Mouse (Mus musculus) erythroblast, adult 5-6 weeks (primary cell): Measurements from ENCODE around the gene Krt33b. TPM values are rescaled to one million over a fixed set of nuclear protein-coding genes. Genes with fewer than 3 reads are reported as not detected.

Experiments
- ATAC-seq: replicated peaks from 2 replicates; pipeline ENCODE4 v1.8.0; 2016; ENCODE audit warnings: moderate number of reproducible peaks, mild to moderate bottlenecking, moderate TSS enrichment, inconsistent platforms; ENCODE audit not compliant: poor library complexity, low FRiP score, severe bottlenecking
- total RNA-seq, 2 experiments: library from RNA; stranded (forward) in 1 of 2; stranded (reverse) in 1 of 2; fragments of 150-400 nt in 1 of 2; fragments of 200-764, 138-1000 nt in 1 of 2; gene quantifications; 2 replicates each; pipeline versions ENCODE4 v1.2.3 to v1.2.4; 2015 to 2017; ENCODE audit warnings: low replicate concordance in 2 of 2

The Krt33b gene
- total RNA-seq (2015; ENCODE audit: low replicate concordance) (not detected in 2 replicates), total RNA-seq (2017; ENCODE audit: low replicate concordance) (not detected in 2 replicates)

DNA sequence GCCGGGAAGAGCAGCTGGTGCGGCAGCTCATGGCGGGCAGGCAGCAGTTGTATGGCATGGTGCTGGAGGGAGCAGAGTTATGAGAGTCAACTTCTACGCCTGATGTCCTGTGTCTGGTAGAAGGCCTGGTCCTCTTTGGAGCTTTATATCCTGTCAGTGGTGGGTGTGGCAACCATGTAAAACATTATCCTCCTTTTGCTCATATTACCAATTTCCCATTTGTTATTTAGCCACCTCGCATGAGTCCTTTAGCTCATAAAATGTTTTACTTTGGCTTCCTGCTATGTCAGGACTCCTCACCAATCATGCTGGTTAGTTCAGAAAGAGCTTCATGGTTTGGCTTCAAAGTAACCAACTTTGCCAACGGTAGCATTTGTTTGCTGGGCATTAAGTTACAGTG is at the start of gene Krt33b:
Krt33b (minus strand) TSS at position 101 of the 400 bp plus-strand sequence.
- ATAC-seq, result no peak

DNA sequence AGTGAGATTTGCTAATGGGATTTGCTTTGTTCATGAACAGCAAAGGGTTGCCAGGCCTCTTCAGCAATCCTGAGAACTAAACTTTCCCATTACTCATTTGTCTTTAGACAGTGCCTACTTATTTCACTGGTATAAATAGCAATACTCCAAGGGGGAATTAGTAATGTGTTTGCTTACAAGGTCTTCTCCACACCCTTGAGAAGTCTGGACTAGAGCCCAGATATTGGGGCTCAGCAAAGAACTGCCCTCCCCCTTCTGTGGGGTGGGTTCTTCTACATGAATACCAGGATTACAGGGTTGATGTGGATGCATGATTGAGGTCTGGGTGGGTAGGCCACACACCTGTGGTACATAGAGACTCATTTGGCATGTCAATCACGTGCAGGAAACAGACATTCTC is 44.2 kb upstream of the Krt33b start:
- no peak for ATAC-seq

DNA sequence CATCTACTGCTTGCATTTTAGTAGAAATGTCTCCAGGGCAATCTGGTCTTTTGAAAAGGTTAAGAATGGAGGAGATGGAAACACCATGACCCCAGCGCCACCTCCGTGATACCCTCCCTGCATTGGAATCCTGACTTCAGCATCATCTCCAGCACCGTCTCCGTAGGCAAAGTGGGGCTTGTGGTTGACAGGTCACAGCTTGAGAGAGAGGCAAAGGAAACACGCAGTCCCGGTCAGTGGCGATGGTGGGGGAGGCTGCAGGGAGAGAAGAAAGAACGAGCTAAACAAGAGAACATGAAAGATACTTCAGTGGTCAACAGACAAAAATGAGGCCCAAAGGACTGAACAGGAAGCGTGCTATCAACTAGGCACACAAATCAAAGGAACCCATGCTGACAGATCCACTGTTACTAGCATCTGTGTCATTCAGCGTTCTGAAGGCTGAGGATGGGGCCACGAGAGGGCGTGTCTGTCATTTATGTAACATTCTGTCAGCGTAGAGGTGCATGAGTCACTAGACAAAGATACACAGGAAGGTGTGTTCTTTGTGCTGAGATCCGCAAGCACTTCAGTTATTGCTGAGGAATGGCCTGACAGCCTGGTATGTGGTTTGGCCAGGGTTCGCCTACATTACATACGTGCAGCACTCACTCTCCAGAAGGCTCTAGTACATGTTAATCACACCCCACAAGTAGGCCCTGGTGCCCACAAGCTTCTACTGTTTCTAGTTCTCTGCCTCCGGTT is 37.8 kb upstream of the Krt33b start:
- ATAC-seq, result no peak

DNA sequence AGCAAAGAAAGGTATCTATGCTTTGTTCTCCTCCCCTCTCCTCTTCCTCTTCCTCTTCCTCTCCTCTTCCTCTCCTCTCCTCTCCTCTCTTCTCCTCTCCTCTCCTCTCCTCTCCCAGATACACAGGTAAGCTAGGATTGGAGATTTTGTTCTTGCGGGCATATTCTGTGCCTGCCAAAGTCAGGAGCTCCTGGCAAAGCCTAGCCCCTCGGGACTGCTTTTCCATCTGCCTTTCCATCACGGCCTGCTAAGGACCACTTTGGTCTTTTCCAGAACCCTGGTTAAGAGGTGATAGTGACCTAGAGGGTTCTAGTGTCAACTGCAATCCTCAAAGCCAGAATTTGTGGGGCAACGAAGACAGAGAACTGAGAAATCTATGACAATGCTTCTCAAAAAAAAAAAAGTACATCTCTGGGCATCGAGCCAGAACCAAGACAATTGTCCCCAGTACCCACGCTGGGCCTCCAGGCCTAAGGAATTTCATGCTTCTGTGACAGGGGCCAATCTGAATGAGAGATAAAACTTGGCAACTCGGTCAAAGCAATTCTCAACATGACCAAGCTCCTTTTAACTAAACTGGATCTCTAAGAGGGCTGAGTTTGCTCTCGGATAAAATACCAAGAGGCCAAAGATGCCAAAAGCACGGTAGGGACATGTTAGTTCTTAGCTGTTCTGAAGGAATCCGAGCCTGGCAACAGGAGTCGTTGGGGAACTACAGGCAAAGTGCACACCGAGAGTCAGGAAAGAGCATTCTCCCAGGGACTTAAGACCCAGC is 36.8 kb upstream of the Krt33b start:
- no peak for ATAC-seq

DNA sequence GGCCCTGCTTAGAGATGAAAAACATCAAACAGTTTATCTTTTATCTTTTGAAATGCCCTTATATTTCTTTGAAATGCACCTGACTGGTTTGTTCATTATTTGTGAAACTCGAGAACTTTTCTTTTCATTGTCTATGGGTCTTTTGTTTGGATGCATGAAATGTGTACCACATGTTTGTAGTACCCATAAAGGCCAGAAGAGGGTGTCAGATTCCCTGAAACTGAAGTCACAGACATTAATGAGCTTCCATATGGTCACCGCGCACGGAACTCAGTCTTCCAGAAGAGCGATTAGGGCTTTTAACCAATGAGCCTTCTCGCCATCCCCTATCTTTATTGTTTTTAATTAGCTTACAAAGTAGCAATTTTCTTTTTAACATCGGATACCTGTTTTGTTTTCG is 29.2 kb upstream of the Krt33b start:
- no peak for ATAC-seq

DNA sequence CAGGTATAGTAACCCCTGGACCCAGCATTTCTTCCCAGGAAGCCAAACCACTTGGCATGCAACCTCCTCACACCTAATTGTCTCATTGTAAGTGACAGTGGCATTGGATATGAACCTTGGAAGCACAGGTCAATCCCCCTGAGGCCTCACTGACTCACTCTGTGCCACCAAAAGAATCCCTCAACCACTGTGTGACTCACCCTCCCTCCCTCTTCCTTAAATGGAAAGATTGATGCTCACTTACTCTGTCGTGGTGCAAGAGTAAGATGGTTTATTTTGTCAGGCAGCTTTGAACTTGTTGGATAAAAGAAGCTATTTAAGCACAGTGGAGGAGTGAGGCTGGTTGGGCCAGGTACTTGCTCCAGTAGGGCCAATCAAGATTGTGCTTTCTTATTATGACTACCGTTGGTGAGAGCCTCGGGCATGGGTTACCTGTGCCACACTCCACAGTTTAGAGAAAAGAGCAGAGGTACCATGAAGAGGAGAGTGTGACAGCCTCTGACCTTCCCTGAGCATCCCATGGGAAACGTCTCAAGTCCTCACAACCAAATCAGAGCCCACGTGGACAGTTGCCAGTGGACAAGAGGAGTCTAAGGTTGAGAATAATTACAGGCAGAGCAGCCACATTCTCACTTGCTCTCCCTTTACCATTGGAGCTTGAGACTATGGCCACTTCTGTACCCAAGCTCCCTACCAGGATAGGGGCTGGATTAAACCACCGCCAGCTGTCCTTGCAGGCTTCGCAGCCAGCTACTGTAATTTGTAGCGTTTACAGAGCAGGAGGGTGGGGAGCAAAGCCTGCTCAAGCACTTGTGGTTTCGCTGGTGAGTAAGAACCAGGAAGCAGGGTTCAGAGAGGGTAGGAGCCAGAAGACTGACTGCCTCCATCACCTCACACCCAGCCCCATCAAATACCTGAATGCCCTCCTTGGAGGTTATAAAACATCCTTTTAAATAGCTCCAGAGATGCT is 26.3 kb upstream of the Krt33b start:
- no peak for ATAC-seq

DNA sequence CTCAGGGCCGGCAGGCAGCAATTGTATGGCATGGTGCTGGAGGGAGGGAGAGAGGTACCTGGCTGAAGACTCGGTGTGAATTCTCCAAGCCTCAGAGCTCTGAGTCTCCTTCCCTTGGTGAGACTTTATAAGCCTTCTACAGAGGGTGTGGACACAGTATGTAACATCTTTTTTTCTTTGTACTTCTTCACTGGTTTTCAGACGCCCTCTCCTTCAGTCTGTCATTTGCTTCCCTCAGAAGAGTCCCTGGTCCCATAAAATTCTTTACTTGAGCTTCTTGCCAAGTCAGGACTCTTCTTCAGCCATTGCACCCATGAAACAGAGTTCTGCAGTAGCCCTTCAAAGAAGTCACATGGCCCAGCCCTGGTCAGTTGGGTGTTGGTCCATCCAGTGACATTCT is 20.8 kb upstream of the Krt33b start, which contains the start of gene Krt31:
Krt31 (minus strand) TSS at position 101 of the 400 bp plus-strand sequence.
- ATAC-seq, result no peak

DNA sequence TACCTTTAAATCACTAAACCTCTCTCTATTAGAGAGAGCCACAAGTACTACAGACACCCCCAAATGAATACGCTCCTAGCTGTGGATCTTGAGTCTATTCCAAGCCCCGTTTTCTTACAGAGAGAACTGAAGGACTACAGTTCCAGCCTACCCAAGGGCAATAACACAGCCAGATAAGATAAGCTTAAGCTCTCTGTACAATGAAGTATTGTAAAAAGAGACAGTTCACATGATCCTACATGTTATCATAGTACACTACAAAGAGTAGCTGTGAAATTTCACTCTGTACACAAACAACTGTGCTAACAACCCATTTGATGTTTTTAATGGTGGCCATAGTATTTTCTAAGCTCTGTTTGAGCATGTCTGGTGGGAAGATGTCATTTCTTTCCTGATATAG is 17.5 kb upstream of the Krt33b start:
- ATAC-seq, result no peak

DNA sequence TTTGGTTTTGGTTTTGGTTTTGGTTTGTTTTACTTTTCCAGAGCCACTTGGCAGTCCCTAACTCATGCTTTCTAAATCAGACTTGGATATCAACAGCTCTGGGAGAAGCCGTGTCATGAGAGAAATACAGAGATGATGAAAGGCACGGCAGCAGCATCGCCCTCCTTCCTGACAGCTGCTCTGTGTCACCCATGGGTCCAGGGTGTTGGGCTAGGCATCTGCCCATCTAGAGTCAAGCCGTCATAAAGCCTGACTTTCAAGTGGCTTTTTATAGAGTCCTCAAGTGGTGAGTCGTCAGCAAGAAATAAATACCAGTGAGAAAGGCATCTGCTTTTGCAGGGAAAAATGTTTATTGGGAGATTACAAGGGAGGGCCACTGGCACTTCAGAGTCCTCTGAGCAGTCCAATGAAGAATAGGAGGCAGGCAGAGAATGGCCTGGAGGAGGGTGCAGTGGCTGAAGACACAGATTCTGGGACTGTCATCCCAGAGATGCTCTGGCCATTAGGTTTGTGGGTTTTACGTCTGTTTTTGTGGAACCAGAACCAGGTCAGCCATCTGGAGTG is 16.7 kb upstream of the Krt33b start:
- no peak for ATAC-seq

DNA sequence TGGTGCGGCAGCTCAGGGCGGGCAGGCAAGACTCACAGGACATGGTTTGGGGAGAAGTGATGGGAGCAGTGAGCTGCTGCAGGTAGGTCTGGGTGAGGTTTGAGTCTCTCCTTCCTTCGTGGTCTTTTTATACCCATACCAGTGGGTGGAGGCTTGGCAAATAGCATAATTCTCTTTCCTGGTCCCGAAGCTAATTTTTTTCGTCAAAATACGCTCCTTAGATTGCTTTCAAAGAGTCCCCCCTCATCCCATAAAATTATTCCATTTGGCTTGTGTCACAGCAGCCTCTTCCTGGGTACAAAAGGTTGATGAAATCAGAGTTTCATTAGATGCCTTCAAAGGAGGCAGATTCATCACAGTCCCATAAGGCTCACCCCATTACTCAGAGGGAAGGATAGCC is 11.8 kb upstream of the Krt33b start, which contains the start of gene Krt34:
Krt34 (minus strand) TSS at position 101 of the 400 bp plus-strand sequence.
- ATAC-seq, result no peak

DNA sequence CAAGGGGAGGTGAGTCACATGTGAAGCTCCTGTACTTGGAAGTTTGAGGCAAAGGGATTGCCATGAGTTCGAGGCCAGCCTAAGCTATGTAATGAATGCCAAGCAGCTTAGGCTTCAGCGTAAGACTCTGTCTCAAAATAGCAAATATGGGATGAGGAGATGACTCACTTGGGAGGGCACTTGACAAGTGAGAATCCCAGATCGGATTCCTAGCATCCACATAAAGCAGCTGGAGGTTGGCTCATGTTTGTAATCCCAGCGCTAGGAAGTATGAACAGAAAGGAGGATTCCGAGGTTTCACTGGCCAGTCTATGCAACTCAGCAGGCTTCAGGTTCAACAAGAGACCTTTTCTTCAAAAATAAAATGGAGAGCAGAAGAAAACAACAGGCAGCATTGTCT is 8.2 kb downstream of the Krt33b start:
- ATAC-seq, result no peak

DNA sequence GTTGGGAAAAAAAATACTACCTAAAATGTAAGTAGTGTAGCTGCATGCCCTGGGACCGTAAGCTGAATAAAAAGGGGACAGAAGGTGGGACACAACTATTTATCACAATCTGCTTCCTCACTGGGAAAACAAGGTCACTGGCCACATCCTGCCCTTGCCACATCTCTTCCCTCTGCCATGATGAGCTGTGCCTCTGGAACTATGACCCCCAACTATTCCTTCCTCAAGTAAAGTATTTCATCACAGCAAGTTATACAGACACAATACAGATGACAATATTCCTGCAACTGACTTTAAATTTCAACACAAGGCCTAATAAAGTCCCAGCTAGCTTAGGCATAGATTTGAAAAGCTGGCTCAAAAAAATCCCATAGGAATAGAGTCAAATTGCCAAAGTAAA is 10.2 kb downstream of the Krt33b start:
- ATAC-seq, result no peak

DNA sequence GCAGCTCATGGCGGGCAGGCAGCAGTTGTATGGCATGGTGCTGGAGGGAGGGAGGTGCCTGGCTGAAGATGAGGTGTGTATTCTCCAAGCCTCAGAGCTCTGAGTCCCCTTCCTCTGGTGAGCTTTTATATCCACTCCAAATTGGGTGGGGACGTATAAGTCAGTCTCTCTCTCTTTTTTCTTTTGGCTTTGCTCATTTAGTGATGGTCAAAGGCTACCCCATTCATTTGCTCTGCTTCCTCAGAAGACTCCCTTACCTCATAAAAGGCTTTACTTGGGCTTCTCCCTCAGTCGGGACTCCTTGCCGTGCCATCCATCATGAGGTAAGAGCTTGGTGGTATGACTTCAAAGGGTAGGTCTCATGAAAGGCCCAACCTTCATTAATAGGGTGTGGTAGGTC is 13.6 kb downstream of the Krt33b start, which contains the start of gene Krt33a:
Krt33a (minus strand) TSS at position 101 of the 400 bp plus-strand sequence.
- no peak for ATAC-seq

DNA sequence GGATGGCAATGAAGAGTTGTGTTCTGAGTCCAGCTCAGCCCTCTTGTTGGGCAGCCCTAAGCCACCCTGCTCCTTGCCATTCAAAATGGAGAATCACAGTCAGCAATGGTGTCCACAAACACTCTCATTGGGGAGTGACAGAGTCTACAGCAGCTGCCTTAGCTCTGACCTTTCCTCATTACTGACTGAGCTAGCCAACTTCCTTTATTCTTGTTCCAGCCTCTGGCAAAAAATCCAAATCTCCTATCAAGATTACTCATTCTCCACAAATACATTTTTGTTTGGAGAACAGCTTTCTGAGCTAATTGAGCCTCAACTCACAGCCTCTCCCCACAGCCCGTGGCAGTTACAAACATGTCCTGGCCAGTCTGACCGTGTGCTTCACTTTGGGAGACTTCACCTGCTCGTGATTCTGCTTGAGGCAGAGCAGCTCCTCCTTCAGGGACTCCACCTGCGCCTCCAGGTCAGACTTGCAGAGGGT is 15.9 kb downstream of the Krt33b start:
- ATAC-seq, result no peak

DNA sequence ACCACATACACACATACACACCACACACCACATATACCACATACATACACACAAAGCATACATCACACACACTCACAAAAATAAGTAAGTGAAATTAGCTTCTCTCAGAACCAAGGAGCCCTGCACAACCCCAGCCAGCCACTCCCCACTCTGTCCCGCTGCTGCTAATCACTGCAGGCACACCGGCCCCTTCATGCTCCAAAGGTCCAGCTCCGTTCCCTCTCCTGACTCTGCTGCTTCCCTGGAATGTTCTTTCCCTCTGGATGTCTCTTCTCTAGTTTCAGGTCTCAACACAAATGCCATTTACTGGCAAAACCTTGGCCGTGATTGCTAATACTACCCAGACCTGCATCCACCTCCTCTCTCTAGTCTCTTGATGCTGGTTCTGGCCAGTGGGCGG is 19.0 kb downstream of the Krt33b start:
- no peak for ATAC-seq

DNA sequence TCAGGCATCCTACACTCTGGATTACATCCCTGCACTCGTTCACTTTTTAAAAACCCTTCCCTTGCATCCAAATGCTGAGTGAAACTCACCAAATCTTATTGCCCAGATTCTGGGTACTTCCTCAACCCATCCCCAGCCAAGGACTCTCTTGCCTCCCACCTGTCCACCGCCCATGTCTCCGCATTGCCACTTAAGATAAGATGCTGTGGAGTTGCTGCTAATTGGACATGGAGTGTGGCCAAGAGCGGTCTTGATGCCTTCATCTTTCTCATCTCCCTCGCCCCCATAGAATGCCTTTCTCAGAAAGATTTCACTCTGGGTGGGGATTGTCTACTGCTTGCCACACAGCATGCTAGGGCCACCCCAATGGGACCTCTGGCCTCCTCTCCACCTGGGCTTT is 21.3 kb downstream of the Krt33b start:
- ATAC-seq, result no peak

DNA sequence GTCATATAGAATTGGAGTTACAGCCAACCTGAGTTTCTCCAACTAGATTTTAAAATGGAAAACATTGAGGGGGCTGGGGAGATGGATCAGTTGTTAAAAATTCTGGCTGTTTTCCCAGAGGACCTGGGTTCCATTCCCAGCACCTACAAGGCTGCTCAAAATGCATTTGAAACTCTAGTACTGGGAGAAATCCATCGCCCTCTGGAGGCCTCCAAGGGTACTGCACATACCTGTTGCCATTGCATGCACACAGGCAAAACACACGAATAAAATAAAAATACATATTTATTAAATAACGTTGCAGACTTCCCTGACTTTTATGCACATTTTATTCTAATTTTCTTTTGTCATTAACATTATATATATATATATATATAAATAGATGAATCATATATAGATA is 23.0 kb downstream of the Krt33b start:
- no peak for ATAC-seq

DNA sequence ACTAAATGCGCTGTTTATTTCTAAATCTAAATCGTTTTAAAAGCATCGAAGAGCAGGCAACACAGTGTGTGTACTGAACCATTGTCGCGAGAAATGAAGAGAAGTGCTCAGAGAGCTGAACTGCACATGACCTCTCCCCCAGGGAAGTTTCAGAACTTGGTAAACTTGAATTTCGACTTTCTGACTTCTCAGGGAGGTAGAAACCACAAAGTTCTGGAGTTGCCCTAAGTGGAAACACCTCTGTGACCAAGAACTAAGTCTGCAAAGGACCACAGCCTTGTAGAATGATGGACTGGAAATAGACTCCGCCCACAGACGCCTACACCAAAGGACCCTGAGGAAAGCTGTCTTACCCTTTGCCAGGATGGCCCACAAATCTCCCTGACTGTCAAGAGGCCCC is 23.8 kb downstream of the Krt33b start:
- no peak for ATAC-seq

DNA sequence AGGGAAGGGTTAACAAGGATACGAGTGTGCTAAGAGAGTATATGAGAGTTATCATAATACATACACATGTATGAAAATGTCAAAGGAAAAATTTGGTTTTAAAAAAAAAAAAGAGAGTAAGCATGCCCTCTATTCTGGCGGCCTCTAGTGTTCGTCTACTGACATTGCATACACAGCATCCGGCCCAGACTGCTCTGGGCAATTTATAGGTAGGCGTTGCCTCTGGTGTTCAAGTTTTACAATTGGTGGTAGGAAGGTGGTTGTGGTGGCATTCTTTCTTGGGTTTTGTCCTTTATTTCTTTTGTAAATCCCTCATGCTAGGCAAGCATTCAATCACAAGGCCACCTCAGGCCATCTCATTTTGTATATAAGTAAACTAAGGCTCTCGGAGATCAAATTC is 24.8 kb downstream of the Krt33b start:
- ATAC-seq, result no peak
